Mouse (Mus musculus): ENCODE measurements around the gene Gdf9.
A peak's percentile ranks its signal among the peaks of the same experiment; 100 is the strongest.

The Gdf9 gene

DNA sequence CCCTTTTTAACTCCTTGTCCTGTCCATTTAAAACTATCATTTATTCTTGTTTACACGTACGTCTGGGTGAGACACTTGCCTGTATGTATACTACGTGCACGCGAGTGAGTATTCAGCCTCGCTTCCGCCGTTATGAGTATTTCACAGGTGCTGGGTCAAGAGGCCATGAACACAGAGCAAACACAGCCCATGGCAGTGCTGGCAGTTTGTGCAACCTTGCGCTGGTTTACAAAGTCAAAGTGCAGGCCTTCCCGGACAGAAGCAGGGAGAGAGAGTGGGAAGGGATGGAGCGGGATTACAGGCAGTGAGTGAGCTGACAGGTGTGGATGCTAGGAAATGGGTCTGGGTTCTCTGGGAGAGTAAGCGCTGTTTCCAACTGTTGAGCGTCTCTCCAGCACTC is 15.4 kb downstream of the Gdf9 start:
- DNase-seq: no peak

DNA sequence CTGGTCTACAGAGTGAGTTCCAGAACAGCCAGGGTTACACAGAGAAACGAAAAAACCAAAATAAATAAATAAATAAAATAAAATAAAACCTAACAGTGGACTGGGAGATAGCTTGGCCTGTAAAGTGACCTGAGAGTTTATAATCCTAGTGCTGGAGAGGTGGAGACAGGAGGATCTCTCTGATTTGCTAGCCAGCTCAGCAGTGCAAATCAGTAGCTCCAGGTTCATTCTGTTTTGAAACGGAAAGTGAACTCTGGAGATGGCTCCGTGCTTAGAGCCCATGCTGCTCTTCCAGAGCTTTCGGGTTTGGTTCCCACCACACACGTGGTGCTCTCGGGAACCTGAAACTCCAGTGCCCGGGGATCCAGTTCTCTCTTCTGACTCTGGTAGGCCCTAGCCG is 17.2 kb downstream of the Gdf9 start:
- no peak for DNase-seq

DNA sequence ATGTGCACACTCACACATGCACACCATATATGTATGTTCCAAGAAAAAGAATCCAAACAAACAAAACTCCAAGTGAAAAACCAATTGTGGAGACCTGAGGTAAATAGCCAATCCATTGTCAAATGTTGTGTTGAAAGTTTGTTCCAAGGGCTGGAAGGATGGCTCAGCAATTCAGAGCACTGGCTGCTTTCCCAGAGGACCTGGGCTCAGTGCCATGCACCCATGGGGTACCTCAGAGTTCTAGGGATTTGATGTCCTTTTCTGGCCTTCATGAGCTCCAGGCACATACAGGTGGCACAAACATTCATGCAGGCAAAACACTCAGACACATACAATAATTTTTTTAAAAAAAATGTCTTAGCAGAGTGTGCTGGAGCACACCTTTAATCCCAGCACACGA is 17.7 kb downstream of the Gdf9 start:
- peak; percentile 87 for DNase-seq

DNA sequence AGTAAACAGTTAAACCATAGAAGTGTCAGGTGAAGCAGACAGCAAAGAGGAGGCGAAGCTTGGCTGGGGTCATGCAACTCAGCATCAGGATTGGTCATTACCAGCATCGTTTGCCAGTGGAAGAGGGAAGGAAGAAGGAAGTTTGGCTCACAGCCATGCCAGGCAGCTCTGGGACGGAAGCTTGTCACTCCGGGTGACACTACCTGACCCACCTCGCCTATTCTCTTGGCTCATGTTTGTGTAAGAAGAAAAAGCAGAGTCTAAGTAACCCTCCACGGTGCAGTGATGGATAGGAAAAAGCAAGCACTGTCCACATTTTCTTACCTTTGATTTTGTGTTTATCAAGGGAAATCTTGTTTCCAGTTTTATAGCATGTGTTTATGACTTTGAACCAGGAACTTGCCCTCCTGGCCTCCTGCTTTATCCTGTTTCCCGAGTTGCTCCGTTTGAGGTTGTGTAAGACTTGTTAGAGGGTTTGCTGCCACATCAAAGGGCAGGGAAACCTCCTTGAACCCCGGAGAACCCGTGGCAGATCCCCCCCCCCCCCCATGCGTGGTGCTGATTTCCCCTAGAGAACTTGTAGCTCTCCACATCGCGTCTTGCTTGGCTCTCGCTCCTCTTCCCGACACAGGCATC is 19.4 kb downstream of the Gdf9 start:
- no peak for DNase-seq

DNA sequence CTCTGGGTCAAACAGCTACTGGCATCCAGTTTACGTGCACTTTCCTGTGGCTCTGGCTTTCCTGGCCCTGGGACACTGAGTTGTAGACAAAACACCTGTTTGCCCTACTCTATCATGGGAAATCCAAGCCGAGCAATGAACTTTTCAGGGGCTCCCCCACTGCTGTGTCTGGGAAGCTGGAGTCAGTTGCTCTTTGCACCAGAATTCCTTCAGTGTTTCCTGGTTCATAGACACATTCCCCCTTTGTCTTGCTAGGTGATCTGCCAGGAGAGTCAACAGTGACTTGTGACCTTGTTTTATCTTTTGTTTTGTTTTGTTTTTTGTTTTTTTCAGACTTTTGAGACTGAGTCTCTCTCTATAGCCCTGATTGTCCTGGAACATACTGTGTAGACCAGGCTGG is 20.5 kb downstream of the Gdf9 start:
- DNase-seq: no peak

DNA sequence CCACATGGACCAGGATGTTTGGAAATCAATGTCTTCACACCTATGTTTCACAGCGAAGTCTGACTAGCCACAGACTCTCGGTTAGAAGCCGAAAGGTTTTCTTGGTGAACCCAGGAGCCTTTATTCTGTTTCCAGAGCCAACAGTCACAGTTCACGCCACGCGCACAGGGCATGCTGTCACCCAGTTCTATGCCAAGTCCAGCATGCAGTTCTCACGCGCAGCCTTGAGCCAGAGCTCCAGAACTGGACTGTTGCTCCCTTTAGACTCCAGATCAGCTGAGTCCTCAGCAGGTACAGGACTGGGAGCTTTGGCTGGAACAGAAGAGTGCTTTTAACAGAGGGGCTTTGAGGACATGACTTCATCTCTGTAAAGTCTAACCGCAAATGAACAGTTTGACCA is 21.6 kb downstream of the Gdf9 start:
- DNase-seq: peak; percentile 33

DNA sequence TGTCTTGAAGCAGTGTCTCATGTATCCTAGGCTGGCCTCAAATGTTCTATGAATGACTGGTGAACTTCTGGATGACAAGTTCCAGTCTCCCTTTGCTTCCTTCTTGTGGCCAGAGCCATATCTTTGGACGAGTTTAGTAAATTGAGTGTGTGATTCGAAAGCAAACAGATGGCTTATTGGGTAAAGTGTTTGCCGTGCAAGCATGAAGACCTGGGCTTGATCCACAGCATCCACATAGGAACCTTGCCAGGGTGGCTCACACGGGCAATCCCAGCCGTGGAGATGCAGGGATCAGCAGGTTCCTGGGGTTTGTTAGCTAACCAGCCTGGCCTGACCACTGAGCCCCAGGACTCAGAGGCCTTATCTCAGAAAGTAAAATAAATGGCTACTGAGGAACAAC is 22.2 kb downstream of the Gdf9 start:
- DNase-seq: no peak

DNA sequence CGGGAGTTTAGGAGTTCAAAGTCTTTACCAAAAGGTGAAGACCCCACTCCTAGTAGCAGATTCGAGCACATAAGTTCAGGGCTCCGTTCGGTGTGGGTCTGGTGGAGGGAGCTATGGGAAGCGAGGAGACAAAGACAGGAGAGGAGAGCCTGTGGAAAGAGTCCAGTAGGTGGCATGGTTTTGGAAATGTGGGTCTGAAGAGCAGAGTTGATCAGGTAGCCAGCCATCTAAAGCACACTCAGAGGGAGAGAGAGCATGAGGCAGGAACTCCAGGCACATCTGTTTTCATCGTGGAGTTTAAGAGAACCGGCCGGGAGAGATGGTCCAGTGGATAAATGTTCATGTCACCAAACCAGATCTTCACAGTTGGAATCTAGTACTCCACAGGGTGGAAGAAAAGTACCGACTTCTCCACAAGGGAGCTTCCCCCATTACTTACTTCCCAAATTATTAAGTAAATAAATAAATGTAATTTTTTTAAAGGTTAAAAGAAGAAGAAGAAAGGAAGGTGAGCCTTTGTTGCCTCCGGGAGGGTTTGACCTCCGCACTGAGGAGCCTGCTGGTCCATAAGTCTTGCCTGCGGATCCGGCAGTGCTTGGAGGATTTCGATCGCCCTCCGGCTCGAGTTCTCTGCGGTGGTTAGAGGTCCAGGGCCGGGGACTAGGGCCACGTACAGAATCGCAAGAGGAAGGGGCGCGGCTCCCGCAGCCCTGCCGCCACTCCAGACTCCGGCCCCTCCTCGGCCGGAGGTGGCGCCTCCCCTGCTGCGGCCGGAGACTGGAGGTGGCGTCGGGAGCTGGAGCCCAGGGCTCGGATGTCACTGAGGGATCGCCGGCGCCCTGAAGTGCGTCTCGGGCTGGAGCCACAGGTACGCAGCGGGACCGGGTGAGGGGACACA is 25.9 kb downstream of the Gdf9 start, which contains the start of the genes Gm10447 and Shroom1:
Gene Gm10447, minus strand, starts transcription at position 637 of the 898 bp plus-strand sequence.
Gene Shroom1, plus strand, starts transcription at position 732 of the 898 bp plus-strand sequence.
- DNase-seq: peak; percentile 70

DNA sequence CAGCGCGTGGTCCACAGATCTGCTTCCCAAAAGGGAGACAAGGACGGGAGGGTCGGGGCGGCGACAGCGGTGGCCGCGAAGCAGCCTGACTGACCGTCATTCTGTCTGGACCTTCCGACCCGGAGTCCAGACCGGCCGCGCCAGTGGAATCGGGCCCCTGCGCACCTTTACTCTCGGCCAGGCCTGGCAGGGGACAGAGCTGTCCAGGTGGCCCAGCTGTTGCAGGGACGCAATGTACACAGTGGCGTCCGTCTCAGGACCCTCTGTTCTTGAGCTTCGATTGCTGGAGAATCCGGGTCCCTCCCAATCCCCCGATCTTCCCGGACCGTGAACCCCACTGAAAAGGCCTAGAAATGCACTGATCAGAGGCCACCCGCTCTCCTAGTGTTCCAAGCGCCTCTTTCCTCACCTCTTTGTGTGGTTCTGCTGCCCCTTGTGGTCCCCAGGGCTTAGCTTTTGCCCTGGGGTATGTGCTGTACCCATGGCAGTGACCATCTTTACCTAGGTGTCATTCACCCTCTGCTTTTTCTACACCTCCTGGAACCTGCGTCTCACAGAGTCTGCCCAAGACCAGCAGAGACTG is 26.6 kb downstream of the Gdf9 start:
- no peak for DNase-seq

DNA sequence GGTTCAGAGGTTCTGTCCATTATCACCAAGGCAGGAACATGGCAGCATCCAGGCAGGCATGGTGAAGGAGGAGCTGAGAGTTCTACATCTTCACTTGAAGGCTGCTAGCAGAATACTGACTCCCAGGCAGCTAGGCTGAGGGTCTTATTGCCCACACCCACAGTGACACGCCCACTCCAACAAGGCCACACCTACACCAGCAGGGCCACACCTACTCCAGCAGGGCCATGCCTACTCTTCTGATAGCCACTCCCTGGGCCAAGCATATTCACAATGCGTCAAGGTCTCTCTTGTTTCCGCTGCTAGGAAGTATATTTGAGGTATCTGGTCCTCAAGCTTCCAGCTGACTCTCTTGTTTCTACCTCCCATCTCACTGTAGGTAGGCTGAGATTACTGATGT is 28.2 kb downstream of the Gdf9 start:
- no peak for DNase-seq

DNA sequence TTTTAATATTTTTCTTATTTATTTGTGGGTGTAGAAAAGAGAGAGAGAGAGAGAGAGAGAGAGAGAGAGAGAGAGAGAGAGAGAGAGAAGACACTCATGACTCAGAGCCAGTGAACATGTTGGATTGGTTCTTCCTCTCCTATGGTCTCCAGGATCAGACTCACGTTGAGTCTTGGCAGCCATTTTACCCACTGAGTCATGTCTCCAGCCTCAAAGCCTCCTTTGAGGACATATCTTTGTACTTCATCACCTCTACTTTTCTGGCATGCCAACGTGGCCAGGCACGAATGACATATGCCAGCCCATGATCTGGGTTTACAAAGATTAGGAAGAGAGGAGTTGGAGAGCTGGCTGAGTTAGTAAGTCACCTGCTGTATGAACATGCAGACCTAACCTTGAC is 29.4 kb downstream of the Gdf9 start:
- DNase-seq: no peak

DNA sequence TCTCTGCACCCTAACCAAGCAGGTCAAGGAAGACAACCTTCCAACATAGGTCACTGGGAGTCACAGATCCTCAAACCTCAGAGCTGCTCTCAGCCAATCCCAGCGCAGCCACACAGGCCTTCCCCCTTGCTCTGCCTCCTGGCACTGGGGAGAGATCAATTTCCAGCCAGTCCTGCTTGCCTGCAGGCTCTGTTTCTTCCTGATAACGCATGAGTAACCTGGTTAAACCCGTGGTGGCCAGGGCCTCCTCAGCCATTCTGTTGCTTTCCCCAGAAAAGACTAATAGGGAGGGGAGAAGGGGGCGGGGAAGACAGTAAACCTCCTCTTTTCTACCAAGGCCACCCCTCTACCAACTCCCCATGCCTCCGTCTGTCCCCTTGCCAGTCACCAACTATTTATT is 30.9 kb downstream of the Gdf9 start:
- DNase-seq: no peak

DNA sequence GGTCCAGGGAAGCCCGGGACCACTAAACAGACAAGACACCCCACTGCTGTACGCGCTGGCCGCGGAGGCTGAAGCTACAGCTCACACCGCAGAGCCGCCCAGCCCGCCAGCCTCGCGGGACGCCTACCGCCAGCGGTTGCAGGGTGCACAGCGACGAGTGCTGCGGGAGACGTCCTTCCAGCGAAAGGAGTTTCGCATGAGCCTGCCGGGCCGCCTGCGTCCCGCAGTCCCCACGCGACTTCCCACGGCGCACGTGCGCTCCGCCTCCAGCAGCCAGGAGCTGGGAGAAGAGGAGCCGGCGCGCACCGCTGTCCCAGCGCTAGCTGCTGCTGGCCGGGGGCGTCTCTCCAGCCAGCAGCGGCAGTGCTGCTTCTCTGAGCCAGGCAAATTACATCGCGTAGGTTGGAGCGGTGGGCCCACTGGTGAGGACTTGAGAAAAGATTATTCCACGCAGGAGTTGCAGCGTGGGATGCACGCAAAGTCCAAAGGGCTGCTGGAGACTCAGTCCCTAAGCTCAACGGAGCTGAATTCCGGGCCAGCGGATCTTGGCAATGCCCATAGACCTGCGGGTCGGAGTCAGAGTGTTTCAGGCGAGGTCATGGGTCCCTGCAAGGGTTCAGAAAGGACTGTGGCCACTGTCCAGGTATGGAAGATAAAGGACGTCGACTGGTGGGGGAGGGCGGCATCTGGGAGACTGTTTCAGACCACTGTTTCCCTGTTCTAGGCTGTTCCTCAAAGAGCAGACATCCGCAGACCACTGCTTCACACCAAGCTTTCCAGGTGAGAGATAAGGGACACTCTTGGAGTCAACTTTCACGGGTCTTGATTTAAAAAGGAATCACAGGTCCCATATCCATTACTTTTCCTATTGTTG is 33.0 kb downstream of the Gdf9 start:
- no peak for DNase-seq

DNA sequence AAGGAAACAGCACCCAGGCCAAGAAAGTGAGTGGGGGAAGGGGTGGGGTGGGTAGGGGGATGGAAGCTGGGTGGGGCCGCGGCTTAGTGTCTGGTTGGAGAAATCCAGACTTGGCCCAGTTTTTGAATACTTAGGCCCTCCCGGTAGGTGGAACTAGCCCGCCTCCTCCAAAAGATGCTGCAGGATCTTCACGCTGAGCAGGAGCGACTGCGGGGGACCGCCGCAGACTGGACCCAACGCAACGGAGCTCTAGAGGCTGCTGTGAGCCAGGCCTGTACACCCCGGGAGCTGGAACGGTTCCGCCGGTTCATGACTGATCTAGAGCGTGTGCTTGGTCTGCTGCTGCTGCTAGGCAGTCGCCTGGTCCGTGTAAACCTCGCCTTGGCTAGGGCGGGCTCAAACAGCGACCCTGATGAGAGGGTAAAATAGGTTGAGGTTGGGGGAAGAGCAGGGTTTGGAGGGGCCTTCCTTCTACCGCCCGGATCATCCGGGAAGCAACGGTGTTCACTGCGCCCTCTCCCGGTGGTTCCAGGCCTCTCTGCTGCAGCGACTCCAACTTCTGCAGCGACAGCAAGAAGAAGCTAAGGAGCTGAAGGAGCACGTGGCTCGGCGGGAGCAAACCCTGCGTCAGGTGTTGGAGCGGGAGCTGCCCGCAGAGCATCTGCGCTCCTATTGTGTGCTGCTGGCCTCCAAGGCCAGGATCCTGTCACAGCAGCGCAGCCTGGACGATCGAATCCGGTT is 35.6 kb downstream of the Gdf9 start:
- DNase-seq: peak; percentile 81

DNA sequence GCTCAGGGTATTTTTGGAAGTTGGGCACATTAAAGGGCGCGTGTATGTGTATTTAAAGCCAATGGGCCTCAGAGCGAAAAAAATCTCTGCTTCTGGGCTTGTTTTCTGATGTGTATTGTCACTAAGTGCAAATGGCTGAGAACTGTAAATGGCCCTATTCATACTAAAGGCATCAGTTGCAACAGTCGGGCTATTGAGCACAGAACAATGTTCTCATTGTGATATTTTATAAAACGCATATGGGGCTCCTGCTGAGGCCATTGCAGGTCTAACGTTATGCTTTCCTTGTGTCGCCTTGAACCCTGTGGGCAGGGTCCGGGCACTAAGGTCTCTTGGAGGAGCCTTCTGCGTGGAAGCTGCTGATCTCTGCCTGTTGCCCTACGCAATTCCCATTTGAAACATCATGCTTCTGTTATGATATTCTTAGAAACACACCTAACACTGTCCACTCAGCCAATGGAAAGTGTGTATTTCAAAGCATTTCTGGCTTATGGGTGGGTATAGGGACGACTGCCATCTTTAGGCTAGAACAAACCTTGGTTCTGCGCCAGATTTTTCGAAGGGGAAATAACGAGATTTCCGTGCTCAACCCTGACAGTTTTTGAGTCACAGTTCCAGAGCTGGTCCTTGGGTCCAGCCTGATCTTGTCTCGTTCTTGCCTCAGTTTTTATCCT is 38.6 kb downstream of the Gdf9 start:
- no peak for DNase-seq

DNA sequence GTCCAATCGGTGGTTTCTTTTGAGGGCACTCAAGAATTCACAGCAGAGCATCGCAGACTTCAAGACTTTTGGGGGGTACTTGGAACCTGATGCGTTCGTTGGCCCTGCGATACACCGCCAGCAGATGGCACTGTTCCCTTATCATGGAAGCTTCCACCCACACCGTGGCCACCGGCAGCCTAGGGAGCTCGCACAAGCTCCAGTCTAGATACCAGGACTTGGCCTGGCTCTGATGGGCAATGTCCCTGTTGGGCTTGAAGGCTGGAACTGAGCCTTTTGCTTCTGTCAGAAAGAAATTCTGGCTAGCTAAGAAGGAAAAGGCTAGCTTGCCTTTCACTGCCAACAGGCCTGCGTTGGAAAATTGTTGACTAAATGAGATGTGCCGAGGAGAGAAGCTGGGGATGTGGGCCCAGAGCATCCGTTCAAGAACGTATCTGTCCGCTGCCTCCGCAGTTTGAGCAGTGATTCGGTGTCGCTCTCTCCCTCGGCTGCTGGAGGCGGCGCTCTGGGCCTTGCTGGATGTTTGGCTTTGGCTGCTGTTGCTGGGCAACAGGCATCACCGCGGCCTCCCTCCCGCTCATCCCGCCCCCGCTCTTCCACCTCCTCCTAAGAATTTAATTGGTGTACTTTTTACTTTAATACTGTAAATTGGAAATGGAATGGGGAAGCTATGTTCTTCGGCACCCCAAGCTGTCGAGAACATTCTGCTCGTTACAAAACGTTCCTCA is 39.3 kb downstream of the Gdf9 start, which contains the start of gene Gm9837:
Gene Gm9837, minus strand, starts transcription at position 512 of the 728 bp plus-strand sequence.
- peak; percentile 90 for DNase-seq

DNA sequence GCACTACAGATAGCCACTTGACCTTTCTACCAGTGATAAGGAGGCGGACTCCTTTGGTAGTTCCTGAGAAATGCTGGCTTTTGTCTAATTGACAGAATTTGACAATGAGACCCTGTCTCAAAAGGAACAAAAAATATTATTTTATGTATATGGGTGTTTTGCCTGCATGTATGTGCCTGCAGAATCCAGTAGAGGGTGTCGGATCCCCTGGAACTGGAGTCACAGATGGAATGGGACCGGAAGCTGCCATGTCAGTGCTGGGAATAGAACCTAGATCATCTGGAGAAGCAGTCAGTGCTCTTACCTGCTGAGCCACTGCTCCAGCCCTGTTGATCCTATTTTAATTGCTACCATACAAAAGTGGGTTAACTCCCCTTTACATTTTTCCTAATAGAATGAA is 41.9 kb downstream of the Gdf9 start:
- DNase-seq: no peak

DNA sequence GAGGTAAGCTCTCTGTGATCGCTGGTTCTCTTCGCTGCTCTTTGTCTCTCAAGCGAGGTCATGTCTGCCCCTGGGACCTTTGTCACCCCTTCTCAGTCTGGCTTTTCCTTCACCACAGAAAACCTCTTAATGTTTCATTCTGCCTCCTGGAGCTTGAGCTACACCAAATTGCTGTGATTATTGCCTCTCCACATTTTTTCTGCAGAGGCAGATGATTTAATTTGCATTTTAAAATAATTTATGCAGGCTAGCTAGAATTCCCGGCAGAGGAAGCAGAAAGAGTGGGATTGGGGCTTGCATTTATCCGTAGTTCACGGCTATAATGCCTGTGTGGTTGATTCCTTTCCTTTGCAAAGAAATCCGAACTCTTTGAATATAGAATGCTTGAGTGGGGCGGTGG is 44.8 kb downstream of the Gdf9 start:
- no peak for DNase-seq

DNA sequence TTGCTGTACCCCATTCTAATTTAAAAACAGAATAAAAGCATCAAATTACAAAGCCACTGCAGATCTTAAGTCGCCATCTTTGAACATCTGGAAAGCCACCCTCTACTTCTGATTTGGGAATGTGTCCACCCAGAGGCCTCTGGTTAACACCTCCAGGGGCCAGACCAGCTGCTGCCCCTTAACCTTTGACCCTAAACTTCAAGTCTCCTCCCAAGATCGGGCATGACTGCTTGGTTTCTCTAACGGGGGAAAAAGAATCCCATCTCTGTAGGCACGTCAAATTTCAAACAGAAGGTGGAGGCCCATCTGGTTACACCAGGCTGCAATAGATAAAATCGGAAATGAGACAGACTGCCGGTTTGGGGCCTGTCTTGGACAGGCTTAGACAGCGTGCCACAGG is 47.0 kb downstream of the Gdf9 start:
- no peak for DNase-seq

DNA sequence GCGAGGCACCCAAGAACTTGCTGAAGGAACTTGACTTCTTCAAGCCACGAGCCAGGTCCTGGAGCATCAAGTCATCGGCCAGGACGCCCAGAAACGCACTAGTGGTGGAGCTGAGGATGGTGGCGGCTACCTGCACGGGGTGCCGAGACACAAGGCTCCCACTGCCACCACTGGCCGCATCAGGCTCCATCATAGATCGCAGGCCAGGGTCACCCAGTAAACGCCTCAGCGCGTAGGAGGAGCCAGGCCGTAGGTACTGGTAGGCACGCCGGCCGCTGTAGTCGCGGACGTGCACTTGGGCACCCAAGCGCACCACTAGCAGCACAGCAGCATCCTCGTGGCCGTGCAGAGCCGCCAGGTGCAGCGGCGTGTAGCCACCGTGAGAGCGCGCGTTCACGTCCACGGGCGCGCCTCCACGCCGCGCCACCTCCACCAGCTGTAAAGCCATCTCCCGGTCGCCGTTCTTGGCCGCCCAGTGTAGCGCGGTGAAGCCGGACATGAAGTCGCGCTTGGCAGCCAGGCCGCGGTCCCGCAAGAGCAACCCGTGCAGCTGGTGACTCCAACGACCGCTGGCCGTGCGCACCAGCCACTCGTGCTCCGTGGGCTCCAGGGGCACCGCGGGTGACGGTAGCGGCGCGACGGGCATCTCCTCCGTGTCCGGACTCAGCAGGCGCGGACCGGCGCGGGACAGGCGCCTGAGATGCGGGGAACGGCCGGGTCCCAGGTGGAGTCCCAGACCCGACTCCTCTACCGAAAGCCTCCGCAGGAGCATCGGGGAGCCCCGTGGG is 47.8 kb downstream of the Gdf9 start:
- DNase-seq: peak; percentile 21
